Mouse (Mus musculus) stomach, postnatal 0 days (tissue): Measurements from ENCODE around the gene Pgam5. TPM values are rescaled to one million over a fixed set of nuclear protein-coding genes. Genes with fewer than 3 reads are reported as not detected.

ENCODE experiments used
- ATAC-seq: fragments of 200-750 bp; cut with Nextera tagmentation; 2 replicates; pipeline ENCODE4 v1.8.0; 2017; ENCODE audit not compliant: low FRiP score, low TSS enrichment
- DNase-seq: peaks from one replicate; pipeline ENCODE4 v3.0.0-alpha.2; 2016; ENCODE audit warnings: low spot score
- H3K27ac ChIP-seq: fragments of 300-500 bp; sonication (generic); replicated peaks from 2 replicates; pipeline ENCODE4 v1.5.1; 2014; ENCODE audit warnings: mild to moderate bottlenecking, control low read depth
- H3K27me3 ChIP-seq: fragments of 300-500 bp; sonication (generic); 2 replicates; pipeline ENCODE4 v1.6.1; 2014; ENCODE audit warnings: low read length; ENCODE audit not compliant: control insufficient read depth, insufficient read depth
- H3K36me3 ChIP-seq: fragments of 300-500 bp; sonication (generic); 2 replicates; pipeline ENCODE4 v1.6.1; 2014; ENCODE audit warnings: low read length, mixed read lengths; ENCODE audit not compliant: control insufficient read depth, insufficient read depth
- H3K4me1 ChIP-seq: fragments of 300-500 bp; sonication (generic); replicated peaks from 2 replicates; pipeline ENCODE4 v1.6.1; 2014; ENCODE audit warnings: antibody characterized with exemption; ENCODE audit not compliant: control insufficient read depth, insufficient read depth
- H3K4me2 ChIP-seq: fragments of 300-500 bp; sonication (generic); replicated peaks from 2 replicates; pipeline ENCODE4 v1.6.1; 2014; ENCODE audit warnings: low read depth, mild to moderate bottlenecking, control low read depth, moderate library complexity
- H3K4me3 ChIP-seq: fragments of 300-500 bp; sonication (generic); 2 replicates; pipeline ENCODE4 v1.5.1; 2014; ENCODE audit warnings: low read depth, low read length, control low read depth
- H3K9ac ChIP-seq: fragments of 300-500 bp; sonication (generic); 2 replicates; pipeline ENCODE4 v1.6.1; 2014; ENCODE audit warnings: mild to moderate bottlenecking, low read length, control low read depth, mixed read lengths
- H3K9me3 ChIP-seq: fragments of 300-500 bp; sonication (generic); 2 replicates; pipeline ENCODE4 v1.6.1; 2016; ENCODE audit warnings: low read length; ENCODE audit not compliant: control insufficient read depth
- CTCF ChIP-seq: IDR thresholded peaks from 2 replicates; pipeline ENCODE4 v1.5.1; 2016; ENCODE audit warnings: antibody characterized with exemption, low read depth, mild to moderate bottlenecking, moderate library complexity
- EP300 ChIP-seq: optimal IDR thresholded peaks from 2 replicates; pipeline ENCODE3; 2016; ENCODE audit warnings: antibody characterized with exemption
- WGBS: fragments of 180-500 bp; shearing (Covaris S2); extraction: QIAGEN DNeasy Blood & Tissue Kit; methylation state at CpG from one replicate; pipeline ENCODE4 v1.1.7; 2014; 5-methylcytosine and 5-hydroxymethylcytosine counted together
- polyA plus RNA-seq: library from polyadenylated mRNA; unstranded; fragments of >200 nt; fragmentation: Nextera tagmentation; extraction: Ambion mirVana; gene quantifications from 2 replicates; pipeline ENCODE4 v1.2.1, GENCODE M21; 2015

Pgam5 gene
- polyA plus RNA-seq, 1 experiment from 2014 or later, result 31.4 TPM

GRCm38 (mm10) chr5:110225056-110225455 is 44.7 kb downstream of the Pgam5 start:
- 80% methylated on average over 3 of the region's 3 CpGs for WGBS
- no peaks in the 10 kb centered on the region for H3K27me3 ChIP-seq
- DNase-seq (no peak), ATAC-seq (no peak)
- no peak overlapping the region for H3K27ac ChIP-seq
- H3K9ac ChIP-seq, result no peak overlapping the region
- no peak overlapping the region for H3K4me2 ChIP-seq
- no peak overlapping the region for H3K4me3 ChIP-seq
- H3K4me1 ChIP-seq, result 0 out of 2 replicates have a peak, but pooled peaks cover under 1% of the 10 kb centered on the region
- H3K36me3 ChIP-seq, result peaks cover 16% of the 10 kb centered on the region
- TF ChIP-seq EP300 (no peak), CTCF (no peak)
- no peaks in the 10 kb centered on the region for H3K9me3 ChIP-seq

DNA sequence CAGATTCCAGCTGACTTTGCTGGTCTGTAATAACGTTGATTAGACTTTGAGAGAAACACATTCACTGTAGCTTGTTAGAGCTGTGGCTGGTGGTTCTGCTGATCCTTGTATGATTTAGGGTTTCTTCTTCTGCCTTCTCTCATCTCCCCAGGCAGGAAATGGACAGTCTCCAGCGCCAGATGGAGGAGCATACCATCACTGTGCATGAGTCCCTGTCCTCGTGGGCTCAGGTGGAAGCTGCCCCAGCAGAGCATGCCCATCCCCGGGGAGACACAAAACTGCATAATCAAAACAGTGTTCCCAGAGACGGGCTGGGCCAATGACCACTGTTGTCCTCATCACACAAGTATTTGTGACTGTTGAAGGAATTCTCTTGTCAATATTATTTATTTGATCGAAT is 47.0 kb downstream of the Pgam5 start:
- DNase-seq (no peak), ATAC-seq (no peak)
- WGBS, result 85% methylated on average over 6 of the region's 6 CpGs
- Histone ChIP-seq H3K4me3 (no peak overlapping the region), H3K9me3 (no peaks in the 10 kb centered on the region), H3K4me1 (no peaks in the 10 kb centered on the region), H3K4me2 (no peak overlapping the region), H3K27ac (no peak overlapping the region), H3K27me3 (no peaks in the 10 kb centered on the region), H3K9ac (no peak overlapping the region), H3K36me3 (peaks cover 25% of the 10 kb centered on the region)
- TF ChIP-seq EP300, result no peak

DNA sequence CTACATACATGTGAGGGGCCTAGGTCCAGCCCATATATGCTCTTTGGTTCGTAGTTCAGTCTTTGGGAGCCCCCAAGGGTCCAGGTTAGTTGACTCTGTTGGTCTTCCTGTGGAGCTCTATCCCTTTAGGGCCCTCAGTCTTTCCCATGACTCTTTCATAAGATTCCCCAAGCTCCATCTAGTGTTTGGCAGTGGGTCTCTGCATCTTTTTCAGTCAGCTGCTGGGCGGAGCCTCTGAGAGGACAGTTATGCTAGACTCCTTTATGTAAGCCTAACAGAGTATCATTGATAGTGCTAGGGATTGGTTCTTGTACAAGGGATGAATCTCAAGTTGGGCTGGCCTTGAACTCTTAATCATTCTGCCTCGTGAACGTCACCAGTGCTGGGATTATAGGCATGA is 49.4 kb downstream of the Pgam5 start:
- no peak for ATAC-seq
- Histone ChIP-seq H3K4me2 (no peak overlapping the region), H3K4me3 (no peak overlapping the region), H3K9ac (no peak overlapping the region), H3K9me3 (no peaks in the 10 kb centered on the region), H3K27me3 (no peaks in the 10 kb centered on the region), H3K36me3 (peaks cover 26% of the 10 kb centered on the region), H3K27ac (no peak overlapping the region), H3K4me1 (no peaks in the 10 kb centered on the region)
- 91% methylated on average over 4 of the region's 4 CpGs for WGBS
- no peak for TF ChIP-seq EP300
- no peak for TF ChIP-seq CTCF
- DNase-seq, result no peak

- H3K4me2 ChIP-seq, result no peak overlapping the region
- H3K9ac ChIP-seq, result no peak overlapping the region
- peaks cover 30% of the 10 kb centered on the region for H3K36me3 ChIP-seq
- DNase-seq, result no peak
- no peaks in the 10 kb centered on the region for H3K4me1 ChIP-seq
- H3K27ac ChIP-seq, result no peak overlapping the region
- no peak for ATAC-seq
- no peaks in the 10 kb centered on the region for H3K27me3 ChIP-seq
- no peaks in the 10 kb centered on the region for H3K9me3 ChIP-seq
- no peak overlapping the region for H3K4me3 ChIP-seq
- 94% methylated on average over 3 of the region's 3 CpGs for WGBS
- no peak for TF ChIP-seq EP300
Observed at GRCm38 (mm10) chr5:110216780-110217179, 52.9 kb downstream of the Pgam5 start.

- ATAC-seq (no peak), DNase-seq (no peak)
- Histone ChIP-seq H3K4me2 (no peak overlapping the region), H3K27me3 (no peaks in the 10 kb centered on the region), H3K27ac (no peak overlapping the region), H3K4me1 (no peaks in the 10 kb centered on the region), H3K36me3 (peaks cover 44% of the 10 kb centered on the region), H3K4me3 (no peak overlapping the region), H3K9me3 (no peaks in the 10 kb centered on the region), H3K9ac (no peak overlapping the region)
- no peak for TF ChIP-seq CTCF
- TF ChIP-seq EP300, result no peak
- 85% methylated on average over 2 of the region's 2 CpGs for WGBS
Observed at GRCm38 (mm10) chr5:110211312-110211711, 58.4 kb downstream of the Pgam5 start.

Other genes with a start within 250 kb of the Pgam5 start
- 1.6 and 1.7 TPM in 2 replicates for gene Gm17655, start 197.4 kb downstream of the Pgam5 start, polyA plus RNA-seq
- gene Gm35315, start 175.5 kb downstream of the Pgam5 start, polyA plus RNA-seq, result 0.41 and 0.45 TPM in 2 replicates
- 12.5 and 12.8 TPM in 2 replicates for gene Plcxd1, start 169.9 kb downstream of the Pgam5 start, polyA plus RNA-seq
- 17.0 and 20.2 TPM in 2 replicates for gene Gtpbp6, start 161.7 kb downstream of the Pgam5 start, polyA plus RNA-seq
- 1.6 and 2.0 TPM in 2 replicates for gene Zfp605, start 159.8 kb downstream of the Pgam5 start, polyA plus RNA-seq
- 24.2 and 25.2 TPM in 2 replicates for gene Chfr, start 134.1 kb downstream of the Pgam5 start, polyA plus RNA-seq
- gene Golga3, start 93.2 kb downstream of the Pgam5 start, polyA plus RNA-seq, result 6.4 and 8.3 TPM in 2 replicates
- 11.2 and 11.7 TPM in 2 replicates for gene Ankle2, start 38.9 kb downstream of the Pgam5 start, polyA plus RNA-seq
- 3.8 and 6.1 TPM in 2 replicates for gene Pxmp2, start 16.3 kb upstream of the Pgam5 start, polyA plus RNA-seq
- gene Pole, start 16.4 kb upstream of the Pgam5 start, polyA plus RNA-seq, result 4.1 and 4.7 TPM in 2 replicates
- gene P2rx2, start 73.3 kb upstream of the Pgam5 start, polyA plus RNA-seq, result 0.36 and 0.42 TPM in 2 replicates
- gene Lrcol1, start 74.8 kb upstream of the Pgam5 start, polyA plus RNA-seq, result not detected in 2 replicates
- 6.2 and 6.4 TPM in 2 replicates for gene Fbrsl1, start 178.6 kb upstream of the Pgam5 start, polyA plus RNA-seq